Mouse (Mus musculus) 3T3-L1 (cell line): ENCODE measurements around the gene Bcl7a.

Experiments
- DNase-seq: peaks from one replicate; pipeline ENCODE4 v3.0.0-alpha.2; 2015; ENCODE audit warnings: low read depth, low spot score

Gene Bcl7a

DNA sequence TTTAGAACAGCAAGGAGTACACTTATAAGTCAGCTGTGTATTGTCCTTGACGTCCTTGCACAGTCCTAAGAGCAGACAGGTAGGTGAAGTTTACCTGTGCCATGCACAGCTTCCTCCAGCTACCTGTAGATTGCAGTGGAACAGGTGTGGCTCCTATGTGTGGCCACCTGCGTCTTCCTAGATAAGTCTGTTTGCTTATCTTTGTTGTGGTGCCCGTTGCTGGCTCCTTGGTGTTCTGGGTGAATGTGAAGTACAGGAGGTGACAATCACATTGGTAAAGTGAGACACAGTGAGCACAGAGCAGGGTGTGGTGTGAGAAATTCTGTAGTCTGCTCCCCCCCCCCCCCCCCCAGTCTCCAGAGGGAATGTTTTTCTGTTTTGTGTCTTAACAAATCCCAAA is 72.5 kb downstream of the Bcl7a start:
- DNase-seq: no peak

DNA sequence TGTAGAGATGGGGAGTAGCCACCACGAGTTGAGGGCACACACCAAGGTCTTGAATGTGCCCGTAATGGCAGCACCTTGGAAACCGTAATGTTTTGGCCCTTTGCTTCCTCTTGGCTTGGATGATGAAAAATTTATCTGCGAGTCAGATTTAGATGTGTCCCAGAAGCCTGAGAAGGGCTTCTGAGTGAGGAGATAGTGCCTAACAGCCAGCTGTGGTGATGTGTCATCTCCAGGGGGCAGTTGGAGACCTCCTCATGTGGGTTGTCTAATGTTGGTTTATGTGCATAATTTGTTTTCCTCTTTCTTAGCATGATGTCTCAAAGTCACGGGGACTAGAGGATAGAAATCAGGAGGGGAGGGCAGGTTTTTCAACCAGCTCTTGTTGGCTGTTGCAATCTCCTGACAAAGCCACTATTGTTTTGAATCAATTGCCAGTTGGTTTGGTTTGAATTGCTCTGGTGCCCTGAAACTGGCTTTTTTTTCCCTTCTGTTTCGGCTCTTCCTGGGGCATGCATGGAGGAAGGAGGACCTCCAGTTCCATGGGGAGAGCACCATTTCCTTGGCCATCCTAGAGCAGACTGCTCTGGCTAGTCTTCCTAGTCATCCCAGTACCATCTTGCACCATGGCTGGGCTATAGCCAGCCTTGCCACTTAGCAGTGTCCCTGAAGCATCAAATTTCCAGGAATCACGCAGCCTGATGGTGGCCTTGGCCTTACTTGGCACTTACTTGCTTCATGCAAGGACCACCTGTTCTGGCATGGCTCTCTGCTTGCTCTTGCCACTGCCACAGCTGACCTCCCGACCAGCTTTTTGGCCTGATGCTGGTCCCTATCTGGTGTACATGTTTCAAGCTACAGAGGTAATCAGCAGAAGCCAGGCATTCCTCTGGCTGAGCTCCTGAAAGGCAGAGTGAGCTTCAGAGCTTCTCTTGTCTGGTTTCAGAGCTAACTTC is 73.2 kb downstream of the Bcl7a start:
- no peak for DNase-seq

- peak; percentile 19 for DNase-seq
These were observed 80.3 kb downstream of the Bcl7a start for GRCm38 (mm10) chr5:123423885-123424284.
